Mouse (Mus musculus) forebrain, postnatal 0 days (tissue): ENCODE measurements around the gene Myo7a. TPM values are rescaled to one million over a fixed set of nuclear protein-coding genes. Genes with fewer than 3 reads are reported as not detected.

Experiments
- ATAC-seq: fragments of 200-750 bp; cut with Nextera tagmentation; 2 replicates; pipeline ENCODE4 v1.8.0; 2017; ENCODE audit warnings: mild to moderate bottlenecking, moderate library complexity
- DNase-seq: peaks from one replicate; pipeline ENCODE4 v3.0.0-alpha.2; 2015
- H3K27ac ChIP-seq: fragments of 300-500 bp; sonication (generic); 2 replicates; pipeline ENCODE4 v1.5.1; 2014; ENCODE audit warnings: low read depth, mild to moderate bottlenecking, antibody characterized with exemption, low read length, moderate library complexity, mixed read lengths
- H3K27me3 ChIP-seq: fragments of 300-500 bp; sonication (generic); 2 replicates; pipeline ENCODE4 v1.6.1; 2014; ENCODE audit warnings: mild to moderate bottlenecking, low read length, mixed read lengths; ENCODE audit not compliant: insufficient read depth
- H3K36me3 ChIP-seq: fragments of 300-500 bp; sonication (generic); 2 replicates; pipeline ENCODE4 v1.6.1; 2014; ENCODE audit warnings: mild to moderate bottlenecking, moderate library complexity; ENCODE audit not compliant: insufficient read depth
- H3K4me1 ChIP-seq: fragments of 300-500 bp; sonication (generic); 2 replicates; pipeline ENCODE4 v1.6.1; 2014; ENCODE audit warnings: antibody characterized with exemption; ENCODE audit not compliant: insufficient read depth
- H3K4me2 ChIP-seq: fragments of 300-500 bp; sonication (generic); 2 replicates; pipeline ENCODE4 v1.6.1; 2014; ENCODE audit warnings: low read depth, mild to moderate bottlenecking, moderate library complexity
- H3K4me3 ChIP-seq: fragments of 300-500 bp; sonication (generic); 2 replicates; pipeline ENCODE4 v1.5.1; 2014; ENCODE audit warnings: low read depth, low read length, mixed read lengths
- H3K9ac ChIP-seq: fragments of 300-500 bp; sonication (generic); 2 replicates; pipeline ENCODE4 v1.6.1; 2014; ENCODE audit warnings: mild to moderate bottlenecking
- H3K9me3 ChIP-seq: fragments of 300-500 bp; sonication (generic); 2 replicates; pipeline ENCODE4 v1.6.1; 2016; ENCODE audit warnings: low read length
- CTCF ChIP-seq: sonication (generic); IDR thresholded peaks from 2 replicates; pipeline ENCODE4 v1.5.1; 2016; ENCODE audit warnings: antibody characterized with exemption, control low read depth, low read depth
- WGBS: fragments of 180-500 bp; shearing (Covaris S2); extraction: QIAGEN DNeasy Blood & Tissue Kit; methylation state at CpG from one replicate; pipeline ENCODE4 v1.1.7; 2014; 5-methylcytosine and 5-hydroxymethylcytosine counted together
- polyA plus RNA-seq: library from polyadenylated mRNA; unstranded; fragments of >200 nt; fragmentation: Nextera tagmentation; extraction: Ambion mirVana; gene quantifications from 2 replicates; pipeline ENCODE4 v1.2.1, GENCODE M21; 2015
- total RNA-seq: library from RNA; depleted of rRNA; stranded (reverse); fragments of >200 nt; gene quantifications from 2 replicates; pipeline ENCODE4 v1.2.3, GENCODE M21; 2014

Gene Myo7a
- total and polyA plus RNA-seq, 2 experiments from 2014 or later: 11.1 to 47.3 TPM

- no peak for DNase-seq
- no peaks in the 10 kb centered on the region for H3K27me3 ChIP-seq
- no peak overlapping the region for H3K27ac ChIP-seq
Measured at GRCm38 (mm10) chr7:98142648-98143047, 23.3 kb upstream of the Myo7a start.

GRCm38 (mm10) chr7:98142247-98142646, 22.9 kb upstream of the Myo7a start:
- no peak overlapping the region for H3K9ac ChIP-seq
- H3K27me3 ChIP-seq: no peaks in the 10 kb centered on the region
- no peaks in the 10 kb centered on the region for H3K36me3 ChIP-seq
- no peak overlapping the region for H3K4me3 ChIP-seq
- ATAC-seq (0 out of 2 replicates have a peak, but pooled peaks have one; percentile 17), DNase-seq (no peak)
- WGBS: 58% methylated on average over 8 of the region's 8 CpGs
- no peaks in the 10 kb centered on the region for H3K4me1 ChIP-seq
- H3K9me3 ChIP-seq: no peaks in the 10 kb centered on the region
- no peak overlapping the region for H3K4me2 ChIP-seq
- H3K27ac ChIP-seq: no peak overlapping the region
- no peak for TF ChIP-seq CTCF

More at GRCm38 (mm10) chr7:98142648-98143047, 23.3 kb upstream of the Myo7a start:
- Histone ChIP-seq H3K4me3 (no peak overlapping the region), H3K9ac (no peak overlapping the region), H3K36me3 (no peaks in the 10 kb centered on the region), H3K4me2 (no peak overlapping the region), H3K4me1 (no peaks in the 10 kb centered on the region), H3K9me3 (no peaks in the 10 kb centered on the region)
- 70% methylated on average over 3 of the region's 3 CpGs for WGBS
- no peak for TF ChIP-seq CTCF
- no peak for ATAC-seq

- no peak overlapping the region for H3K4me2 ChIP-seq
- 43% methylated on average over 3 of the region's 3 CpGs for WGBS
- no peak overlapping the region for H3K4me3 ChIP-seq
- no peaks in the 10 kb centered on the region for H3K9me3 ChIP-seq
- H3K27me3 ChIP-seq: no peaks in the 10 kb centered on the region
- DNase-seq: no peak
- TF ChIP-seq CTCF: peak; percentile 50
- no peaks in the 10 kb centered on the region for H3K4me1 ChIP-seq
- no peak overlapping the region for H3K27ac ChIP-seq
- no peak overlapping the region for H3K9ac ChIP-seq
- no peaks in the 10 kb centered on the region for H3K36me3 ChIP-seq
- ATAC-seq: 0 out of 2 replicates have a peak, but pooled peaks have one; percentile 33
Measured at GRCm38 (mm10) chr7:98141206-98141605, 21.9 kb upstream of the Myo7a start.

- Histone ChIP-seq H3K4me2 (no peak overlapping the region), H3K9ac (no peak overlapping the region), H3K4me3 (no peak overlapping the region), H3K27ac (no peak overlapping the region), H3K27me3 (no peaks in the 10 kb centered on the region), H3K9me3 (no peaks in the 10 kb centered on the region), H3K36me3 (no peaks in the 10 kb centered on the region), H3K4me1 (no peaks in the 10 kb centered on the region)
- WGBS: 25% methylated on average over 2 of the region's 2 CpGs
- ATAC-seq: no peak
- no peak for TF ChIP-seq CTCF
- DNase-seq: no peak
Measured at GRCm38 (mm10) chr7:98140597-98140996, 21.3 kb upstream of the Myo7a start.

- no peaks in the 10 kb centered on the region for H3K4me1 ChIP-seq
- no peak overlapping the region for H3K9ac ChIP-seq
- ATAC-seq: no peak
- H3K36me3 ChIP-seq: 0 out of 2 replicates have a peak, but pooled peaks cover 3% of the 10 kb centered on the region
- no peaks in the 10 kb centered on the region for H3K27me3 ChIP-seq
- no peaks in the 10 kb centered on the region for H3K9me3 ChIP-seq
- 26% methylated on average over 9 of the region's 9 CpGs for WGBS
- H3K4me2 ChIP-seq: no peak overlapping the region
- no peak overlapping the region for H3K27ac ChIP-seq
- no peak for DNase-seq
- TF ChIP-seq CTCF: no peak
- H3K4me3 ChIP-seq: no peak overlapping the region
Measured at GRCm38 (mm10) chr7:98139216-98139615, 19.9 kb upstream of the Myo7a start.

- Histone ChIP-seq H3K9ac (no peak overlapping the region), H3K9me3 (no peaks in the 10 kb centered on the region), H3K4me2 (no peak overlapping the region), H3K27ac (no peak overlapping the region), H3K27me3 (no peaks in the 10 kb centered on the region), H3K4me3 (no peak overlapping the region), H3K36me3 (0 out of 2 replicates have a peak, but pooled peaks cover 3% of the 10 kb centered on the region), H3K4me1 (no peaks in the 10 kb centered on the region)
- ATAC-seq: no peak
- TF ChIP-seq CTCF: no peak
- WGBS: 79% methylated on average over 2 of the region's 2 CpGs
- no peak for DNase-seq
Measured at GRCm38 (mm10) chr7:98137995-98138394, 18.7 kb upstream of the Myo7a start.

GRCm38 (mm10) chr7:98137583-98137982, 18.3 kb upstream of the Myo7a start:
- 0 out of 2 replicates have a peak, but pooled peaks cover 3% of the 10 kb centered on the region for H3K36me3 ChIP-seq
- H3K9ac ChIP-seq: no peak overlapping the region
- DNase-seq (no peak), ATAC-seq (no peak; the same call in 1 of the 2 replicates)
- H3K4me2 ChIP-seq: no peak overlapping the region
- no peaks in the 10 kb centered on the region for H3K4me1 ChIP-seq
- H3K4me3 ChIP-seq: no peak overlapping the region
- H3K9me3 ChIP-seq: no peaks in the 10 kb centered on the region
- no peaks in the 10 kb centered on the region for H3K27me3 ChIP-seq
- WGBS: 40% methylated on average over 3 of the region's 3 CpGs
- H3K27ac ChIP-seq: no peak overlapping the region
- no peak for TF ChIP-seq CTCF
